Mouse (Mus musculus) T-helper 2 cell (primary cell): ENCODE measurements at regions not wholly inside any gene's neighbourhood (a gene's known extent, or its start where the extent isn't known, plus 50 kb on each side); places are given as distances from the start of the nearest gene placed in this dataset.

Experiments
- in situ Hi-C: fragments of 300-600 bp; cut with MboI, MseI; formaldehyde crosslinking; loops from one replicate; pipeline ENCODE4 v1.15.1; 2025; ENCODE audit warnings: high pct_unique_total_duplicates

DNA sequence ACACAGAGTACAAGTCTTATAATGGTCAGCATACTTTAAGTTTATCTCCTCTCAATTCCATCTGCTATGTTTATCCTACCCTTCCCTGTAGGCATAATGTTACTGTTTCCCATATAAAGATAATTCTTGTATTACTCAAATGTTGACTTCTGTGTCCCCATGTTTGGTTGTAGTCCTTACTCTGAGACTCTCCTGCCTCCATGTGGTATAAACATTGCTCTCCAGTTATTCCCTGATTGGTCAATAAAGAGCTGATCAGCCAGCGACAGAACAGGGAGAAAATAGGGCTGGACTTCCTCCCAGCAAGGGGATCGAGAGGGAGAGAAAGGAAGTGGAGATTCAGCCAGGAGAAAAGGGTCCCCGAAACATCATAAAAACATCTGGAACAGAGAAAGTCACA is 150.4 kb downstream of the Dusp6 start:
- in situ Hi-C loops = no loop called here

DNA sequence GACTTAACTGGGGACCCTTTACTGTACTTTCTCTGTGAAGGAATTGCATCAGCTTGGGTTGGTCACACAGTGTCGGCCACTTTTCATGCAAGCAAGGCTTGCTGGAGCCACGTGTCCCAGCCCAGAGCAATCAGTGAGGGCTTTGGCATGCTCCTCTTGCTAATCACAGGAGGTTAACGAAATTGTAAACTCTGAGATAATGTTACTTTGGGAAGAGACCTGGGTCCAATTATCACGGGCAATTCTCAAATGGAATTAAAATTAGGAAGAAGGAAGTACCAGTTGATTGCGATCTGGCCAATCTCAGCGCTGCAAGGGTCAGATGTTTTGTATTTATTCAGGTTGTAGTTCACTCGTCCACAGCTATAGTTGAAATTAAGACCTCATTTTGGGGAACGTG is 153.2 kb downstream of the Dusp6 start:
- in situ Hi-C loops = no loop called here

DNA sequence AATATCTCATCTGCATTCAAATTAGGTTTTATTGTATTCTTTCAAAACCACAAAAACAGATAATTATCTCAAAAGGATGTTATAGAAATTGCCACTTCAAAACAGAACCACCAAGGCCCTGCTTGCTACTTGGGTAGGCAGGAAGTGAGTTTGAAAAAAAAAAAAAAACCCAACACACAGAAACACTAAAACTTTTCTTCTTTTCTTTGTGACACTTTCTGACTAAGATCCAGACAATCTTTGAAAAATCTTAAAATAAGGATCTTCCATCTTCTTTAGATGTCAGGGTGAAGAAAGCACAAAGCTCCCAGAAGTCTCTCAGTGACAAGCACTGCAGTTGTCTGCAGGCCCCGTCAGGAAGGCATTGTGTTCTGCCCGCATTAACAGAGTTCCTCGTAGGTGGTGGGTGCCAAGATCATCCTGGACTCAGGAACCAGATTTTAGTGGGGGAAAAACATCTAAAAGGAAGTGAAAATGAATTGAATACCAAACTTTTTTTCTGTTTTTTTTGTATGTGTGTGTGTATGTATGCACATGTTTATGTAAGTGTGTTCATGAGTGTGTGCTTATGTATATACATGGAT is 154.0 kb downstream of the Dusp6 start:
- in situ Hi-C loops = no loop called here

DNA sequence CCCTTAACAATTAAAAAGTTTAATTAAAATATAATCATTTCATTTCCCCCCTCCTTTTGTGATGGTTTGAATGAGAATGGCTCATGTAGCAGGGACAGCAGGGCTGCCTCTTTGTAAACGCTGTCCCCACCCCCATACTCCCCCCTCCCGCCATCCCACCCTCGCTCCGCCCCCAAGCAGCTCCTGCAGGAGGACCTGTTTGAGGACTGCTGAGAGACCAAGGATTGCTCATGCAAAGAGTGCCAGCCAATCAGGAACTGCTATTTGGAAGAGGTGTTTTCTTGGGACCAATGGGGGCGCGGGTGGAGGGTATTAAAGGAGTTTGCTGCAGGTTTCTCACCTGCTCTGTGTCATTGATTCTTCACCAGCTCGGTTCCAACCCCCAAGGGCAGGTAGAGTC is 154.6 kb downstream of the Dusp6 start:
- in situ Hi-C loops = no loop called here

DNA sequence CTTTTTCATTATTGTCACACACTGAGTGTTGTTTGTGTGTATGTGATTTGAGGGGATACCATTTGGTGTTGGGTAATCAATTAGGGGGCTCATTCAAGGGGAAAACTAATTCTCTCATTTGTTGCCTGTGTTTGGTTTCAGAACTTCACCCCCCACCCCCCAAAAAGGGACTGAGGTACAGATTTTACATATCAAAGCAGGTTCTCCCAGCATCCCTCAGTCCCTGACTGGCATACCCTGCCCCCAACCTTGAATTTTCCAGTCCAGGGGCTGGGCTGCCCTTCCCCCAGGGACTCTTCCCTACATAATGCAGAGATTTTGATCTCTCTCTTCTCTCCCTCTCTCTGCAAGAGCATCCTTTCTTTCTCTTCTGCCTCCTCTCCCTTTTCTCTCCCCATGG is 155.5 kb downstream of the Dusp6 start:
- in situ Hi-C loops = no loop called here

DNA sequence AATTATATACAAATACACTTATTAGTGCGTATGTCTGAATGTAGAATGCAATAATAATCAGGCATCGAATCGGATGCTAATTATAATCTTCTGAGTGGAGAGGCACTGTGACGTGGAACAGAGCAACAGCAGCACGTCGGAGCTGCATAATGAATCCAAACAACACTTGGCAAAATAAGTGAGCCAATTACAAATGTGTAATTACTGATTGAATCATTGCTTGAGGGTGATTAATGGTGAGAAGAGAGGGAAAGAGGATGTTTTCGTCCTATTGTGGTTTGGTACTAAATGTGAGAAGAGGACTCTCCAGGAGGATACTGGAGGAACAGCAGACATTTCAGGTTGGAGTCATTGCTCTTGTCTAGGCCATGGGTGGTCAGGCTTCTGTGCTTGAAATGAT is 156.5 kb downstream of the Dusp6 start:
- in situ Hi-C loops = no loop called here

DNA sequence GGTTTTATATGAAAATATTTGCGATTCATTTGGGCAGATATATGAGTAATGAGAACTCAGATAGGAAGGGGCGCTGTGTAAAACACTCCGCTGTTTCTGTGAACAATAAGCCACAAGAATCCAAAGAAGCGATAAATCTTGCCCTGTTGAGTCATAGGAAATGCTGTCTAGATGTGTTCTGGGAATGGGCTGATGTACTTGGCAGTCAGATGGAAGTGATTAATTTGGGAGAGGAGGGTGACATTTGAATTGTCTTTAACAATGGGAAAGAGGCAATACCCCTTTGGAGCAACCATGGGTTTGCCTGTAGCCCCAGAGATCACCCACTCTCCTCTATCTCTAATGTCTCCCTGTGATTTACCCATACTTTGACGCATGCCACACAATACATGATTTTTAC is 160.4 kb downstream of the Dusp6 start:
- in situ Hi-C loops = no loop called here

DNA sequence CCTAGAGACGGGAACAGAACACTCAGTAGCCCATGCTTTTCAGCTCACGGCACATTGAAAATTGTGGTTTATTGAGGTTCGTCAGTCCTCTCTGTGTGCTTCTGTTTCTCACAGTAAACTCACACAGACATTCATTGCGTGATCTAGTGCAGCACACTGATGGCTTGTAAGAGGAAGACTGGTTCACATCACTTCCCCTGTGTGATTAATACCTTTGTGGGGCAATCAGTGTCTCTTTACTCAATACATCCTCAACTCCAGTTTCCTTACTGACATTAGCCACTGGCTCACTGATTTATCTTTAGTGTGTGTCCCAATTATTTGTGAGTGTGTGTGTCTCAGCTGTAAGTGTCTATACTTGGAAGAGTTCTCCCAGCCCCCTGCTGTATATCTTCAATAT is 162.2 kb downstream of the Dusp6 start:
- in situ Hi-C loops = no loop called here

DNA sequence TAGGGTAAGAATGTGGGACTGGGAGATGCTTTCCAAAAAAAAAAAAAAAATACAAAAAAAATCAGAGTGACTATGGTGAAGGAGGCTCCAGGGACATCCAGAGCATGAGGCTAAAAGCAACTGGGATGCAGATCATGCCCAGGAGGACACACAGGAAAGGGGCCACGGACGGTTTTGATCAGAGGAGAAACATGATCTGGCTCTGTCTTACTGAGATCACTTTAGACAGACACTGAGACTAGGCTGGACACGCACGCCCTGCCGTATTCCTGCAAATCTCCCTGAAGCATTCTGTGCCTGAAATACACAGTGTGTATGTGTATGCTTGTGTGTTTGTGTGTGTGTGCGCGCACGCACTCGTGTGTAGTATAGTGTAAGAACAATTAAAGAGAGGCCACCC is 167.1 kb downstream of the Dusp6 start:
- in situ Hi-C loops = no loop called here

DNA sequence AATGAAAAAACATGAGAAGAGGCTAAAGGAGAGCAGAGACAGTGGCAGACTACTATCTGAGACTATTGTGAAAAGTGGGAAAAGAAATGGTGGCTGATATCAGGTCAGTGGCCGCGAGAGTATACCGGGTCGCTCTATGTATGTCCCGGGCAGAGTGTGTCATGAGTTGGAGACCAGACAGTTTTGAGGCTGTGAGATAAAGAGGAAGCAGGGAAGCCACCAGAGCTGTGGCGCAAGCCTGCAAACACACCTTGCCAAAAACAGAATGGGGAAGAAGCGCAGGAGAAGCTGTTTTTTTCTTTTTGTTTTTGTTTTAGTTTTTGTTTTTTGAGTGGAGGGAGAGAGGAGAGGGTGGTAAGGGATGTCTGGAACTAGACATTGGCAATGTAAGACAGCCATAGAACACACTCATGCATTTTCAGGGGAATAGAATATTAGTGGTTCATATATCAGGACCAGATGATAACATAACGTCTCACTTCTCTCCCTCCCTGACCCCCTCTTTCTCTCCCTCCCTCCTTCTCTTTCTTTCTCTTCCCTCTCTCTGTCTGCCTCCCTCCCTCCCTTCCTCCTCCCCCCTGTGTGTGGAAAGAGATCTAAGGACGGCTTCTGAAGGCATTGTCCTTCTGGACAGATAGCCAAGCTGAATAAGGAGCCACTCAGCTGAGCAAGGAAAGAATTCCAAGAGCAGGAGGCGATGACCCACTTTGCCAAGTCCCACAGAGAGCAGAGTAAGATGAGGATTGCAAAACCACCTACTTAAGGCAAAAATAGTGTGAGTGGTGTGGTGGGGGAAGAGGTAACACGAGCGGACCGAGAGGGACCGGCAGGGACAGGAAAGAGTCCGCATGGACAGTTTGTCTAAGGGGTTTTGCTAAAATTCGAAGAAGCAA is 167.9 kb downstream of the Dusp6 start:
- in situ Hi-C loops = no loop called here

DNA sequence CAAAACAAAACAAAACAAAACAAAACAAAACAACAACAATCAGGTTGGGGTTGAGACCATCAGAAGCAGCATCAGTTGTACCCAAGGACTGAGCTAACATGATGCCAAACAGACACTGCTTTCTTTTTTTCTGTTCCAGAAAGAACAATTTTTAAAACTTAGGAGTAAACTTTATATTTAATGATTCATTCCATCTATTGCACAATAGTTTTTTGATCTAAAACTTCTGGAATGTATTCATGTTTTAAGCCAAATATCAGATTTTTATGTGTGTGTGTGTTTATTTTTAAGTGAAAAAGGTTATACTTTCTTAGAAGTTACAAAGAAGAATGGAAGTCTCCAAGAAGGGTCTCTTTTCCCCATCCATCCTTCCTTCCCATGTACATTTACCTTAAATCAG is 174.0 kb downstream of the Dusp6 start:
- in situ Hi-C loops = no loop called here

DNA sequence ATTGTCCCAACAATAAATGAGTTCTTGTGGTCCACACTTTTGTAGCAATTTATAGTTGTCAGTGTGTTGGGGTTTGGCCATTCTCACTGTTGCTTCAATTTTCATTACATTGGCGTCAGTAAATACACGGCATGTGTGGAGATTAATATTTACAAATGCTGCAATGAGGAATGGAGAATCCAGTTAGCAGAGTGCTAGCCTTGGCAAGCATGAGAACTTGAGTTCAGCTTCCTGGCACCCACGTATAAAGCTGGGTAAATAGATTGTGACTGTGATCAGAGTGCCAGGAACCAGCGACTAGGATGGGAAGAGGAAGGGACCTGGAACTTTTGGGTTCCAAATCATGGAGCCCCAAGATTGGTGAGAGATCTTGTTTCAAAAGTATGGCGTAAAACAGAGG is 177.1 kb downstream of the Dusp6 start:
- in situ Hi-C loops = no loop called here

DNA sequence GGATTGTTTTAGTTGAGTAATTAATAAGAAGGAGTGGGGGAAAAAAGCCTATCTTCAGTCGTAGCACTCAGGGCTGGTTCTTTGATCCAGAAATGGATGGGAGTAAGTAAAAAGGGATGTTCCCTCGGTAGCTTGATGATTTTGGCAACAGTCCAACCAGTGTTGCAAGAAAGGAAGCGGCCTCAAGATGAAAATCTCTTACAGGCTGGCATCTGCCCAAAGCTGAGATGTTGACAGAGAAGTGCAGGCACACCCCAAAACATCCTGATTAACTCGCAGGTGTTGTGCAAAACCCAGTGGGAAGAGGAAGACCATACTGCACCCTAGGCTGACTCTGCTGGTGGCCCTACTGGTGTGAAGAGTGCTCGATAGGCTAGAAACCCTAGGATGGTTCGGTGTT is 178.0 kb downstream of the Dusp6 start:
- in situ Hi-C loops = no loop called here

DNA sequence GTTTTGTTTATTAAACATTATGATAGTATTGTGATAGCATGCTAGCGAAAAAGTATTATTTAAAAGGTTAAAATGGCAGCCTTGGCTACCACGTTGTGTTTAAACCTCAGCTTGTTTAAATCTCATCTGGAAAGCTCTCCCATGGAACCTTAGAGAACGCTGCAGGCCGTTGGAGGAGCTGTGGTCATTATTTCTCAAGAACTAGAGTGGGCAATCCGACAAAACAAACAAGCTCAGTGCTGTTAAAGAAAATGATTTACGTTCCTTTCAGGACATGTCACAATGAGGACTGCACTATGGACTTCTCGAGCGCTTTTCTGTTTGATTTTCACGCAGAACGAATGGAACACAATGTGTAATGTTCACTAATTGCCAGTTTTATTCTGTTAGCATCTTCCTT is 178.9 kb downstream of the Dusp6 start:
- in situ Hi-C loops = no loop called here

DNA sequence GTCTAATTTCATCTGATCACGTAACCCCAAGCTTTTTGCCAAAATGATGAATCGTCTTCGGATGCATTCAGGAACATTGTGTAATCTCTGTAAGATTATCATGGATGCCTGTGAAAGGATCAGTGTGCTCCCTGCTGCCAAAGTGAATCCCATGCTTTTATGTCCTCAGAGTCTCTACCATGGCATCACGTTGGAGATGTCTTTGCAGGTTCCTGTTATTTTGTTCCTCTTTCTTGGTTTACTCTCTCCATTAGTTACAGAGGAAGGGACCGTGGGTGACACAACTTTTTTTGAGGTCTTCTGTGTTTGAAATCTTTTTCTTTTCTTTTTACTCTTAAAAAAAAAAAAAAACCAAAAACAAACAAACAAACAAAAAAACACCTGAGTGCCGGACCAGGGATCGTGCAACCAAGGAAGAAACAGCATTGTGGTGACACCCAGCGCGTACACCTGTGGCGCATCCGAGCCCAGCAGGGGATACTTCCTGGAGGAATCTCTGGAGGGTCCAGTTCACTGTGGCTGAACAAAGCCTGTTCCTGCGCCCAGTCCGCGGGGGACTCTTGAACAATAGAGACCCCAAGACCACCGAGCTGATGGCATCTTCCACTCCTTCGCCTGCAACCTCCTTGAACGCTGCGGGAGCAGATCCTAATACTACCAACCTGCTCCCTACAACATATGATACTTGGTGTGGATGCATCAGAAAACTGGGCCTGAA is 180.6 kb downstream of the Dusp6 start:
- in situ Hi-C loops = no loop called here

DNA sequence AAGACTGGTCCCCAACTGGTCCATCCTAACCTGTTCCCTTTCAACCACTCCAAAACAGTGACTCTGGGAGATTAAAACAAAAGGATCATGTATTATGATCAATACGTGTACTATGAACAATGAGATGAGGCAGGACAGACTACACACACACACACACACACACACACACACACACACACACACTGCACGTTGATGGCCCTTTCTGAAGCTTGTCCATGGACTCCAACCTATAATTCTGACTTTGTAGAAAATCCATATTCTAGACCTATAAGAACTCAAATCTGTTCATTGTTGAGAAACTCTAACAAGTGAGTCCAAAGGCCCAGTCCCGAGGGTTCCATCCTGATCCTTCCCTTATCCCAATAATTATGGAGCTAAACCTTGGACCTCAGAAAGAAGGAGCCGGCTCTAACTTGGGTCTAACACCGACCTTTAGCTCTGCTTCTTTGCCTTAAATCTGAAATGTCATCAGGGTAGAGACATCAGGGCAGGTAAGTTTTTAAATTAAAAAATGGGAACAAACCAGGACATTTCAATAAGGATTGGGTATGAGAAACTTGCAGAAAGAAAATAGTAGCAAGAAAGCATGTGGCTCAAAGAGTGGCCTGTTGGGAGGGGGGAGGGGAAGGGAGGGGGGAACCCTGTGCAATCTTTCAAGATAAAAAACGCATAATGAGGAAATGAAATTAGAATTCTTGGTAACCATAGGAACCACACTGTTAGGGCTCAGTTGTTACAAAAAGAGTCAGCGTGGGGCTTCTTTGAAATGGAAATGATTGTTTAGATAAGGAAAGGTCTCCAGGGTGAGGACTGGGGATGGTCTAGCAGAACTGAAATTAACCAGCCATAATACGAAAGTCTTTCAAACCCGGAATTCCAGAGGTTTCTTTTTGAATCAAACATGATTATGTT is 187.9 kb downstream of the Dusp6 start:
- in situ Hi-C loops = loop anchor here (5.0 to 25.0 kb wide), 3 partner anchors 111 to 264 kb away; no protein-coding TSS in a partner anchor

DNA sequence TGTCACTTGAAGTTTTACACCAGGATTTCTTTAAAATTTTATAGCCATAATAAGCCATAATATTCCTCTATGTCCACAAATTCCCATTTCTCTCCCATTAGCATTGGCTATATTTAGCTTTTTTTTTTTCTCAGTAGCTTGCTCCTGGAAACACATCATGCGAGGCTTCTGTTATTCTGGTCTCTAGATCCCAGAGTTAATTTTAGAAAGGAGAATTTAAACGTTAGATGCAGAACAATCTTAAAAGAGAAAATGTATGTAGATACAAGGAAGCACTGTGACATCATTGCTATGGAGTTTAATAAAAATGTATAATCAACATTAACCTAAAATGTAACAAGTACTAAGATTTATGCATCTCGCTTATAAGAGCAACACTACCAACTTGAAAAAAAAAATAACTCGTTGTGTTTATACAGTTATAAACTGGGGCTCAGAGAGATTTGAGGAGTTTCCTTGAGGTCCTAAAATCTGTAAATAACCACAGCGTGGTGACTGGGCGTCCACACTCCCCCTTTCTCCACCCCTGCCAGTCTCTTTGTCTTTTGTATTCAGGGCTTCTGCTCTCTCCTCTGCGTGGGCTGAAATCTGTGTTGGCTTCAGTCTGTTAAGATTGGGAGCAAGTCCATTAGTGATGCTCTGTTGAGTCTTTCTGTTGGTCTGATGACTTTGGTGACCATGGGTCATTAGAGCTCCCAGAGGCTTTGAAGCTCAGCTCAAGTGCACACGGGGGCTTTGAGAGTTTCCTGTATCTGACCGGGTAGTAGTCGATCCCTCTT is 188.8 kb downstream of the Dusp6 start:
- in situ Hi-C loops = loop anchor here (5.0 to 25.0 kb wide), 3 partner anchors 110 to 265 kb away; no protein-coding TSS in a partner anchor

DNA sequence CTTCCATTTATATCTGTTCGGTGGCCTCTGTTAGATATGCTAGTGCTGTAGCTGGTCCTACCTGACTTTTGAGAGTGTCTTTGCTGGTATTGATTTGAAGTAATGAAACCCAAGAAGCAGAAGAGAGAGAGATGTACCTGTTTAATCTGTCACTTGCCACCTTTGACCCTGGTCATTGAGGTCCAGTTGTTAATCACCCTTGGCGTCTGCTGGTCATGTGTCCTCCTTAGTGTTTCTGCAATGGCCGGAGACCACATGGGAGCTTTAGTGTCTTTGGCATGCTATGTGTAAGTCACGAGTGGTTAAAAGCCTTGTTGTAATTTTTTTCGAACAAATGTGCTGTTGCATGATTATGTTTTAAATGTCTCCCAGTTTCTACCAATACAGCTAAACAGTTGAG is 193.1 kb downstream of the Dusp6 start:
- in situ Hi-C loops = loop anchor here (25.0 kb wide), 2 partner anchors 106 to 269 kb away; no protein-coding TSS in a partner anchor

DNA sequence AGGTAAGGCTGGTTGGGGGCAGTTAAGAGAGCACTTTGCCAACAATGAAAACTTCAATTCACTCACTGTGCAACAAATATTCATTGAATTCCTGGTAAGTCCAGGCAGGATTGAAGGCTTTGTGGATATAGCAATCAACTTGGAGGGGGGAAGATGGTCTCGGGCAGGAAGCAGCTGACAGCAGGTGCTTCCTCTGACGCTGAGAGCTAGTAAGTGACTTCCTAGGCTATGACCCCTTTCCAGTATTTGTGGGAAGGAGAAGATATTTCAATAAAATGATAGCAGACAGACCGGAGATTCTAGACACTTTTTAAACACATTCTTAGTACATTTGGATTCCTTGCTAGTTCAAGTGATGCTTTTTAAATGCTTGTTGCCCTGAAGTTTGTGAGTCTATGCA is 195.0 kb downstream of the Dusp6 start:
- in situ Hi-C loops = loop anchor here (25.0 kb wide), 2 partner anchors 104 to 271 kb away; no protein-coding TSS in a partner anchor

DNA sequence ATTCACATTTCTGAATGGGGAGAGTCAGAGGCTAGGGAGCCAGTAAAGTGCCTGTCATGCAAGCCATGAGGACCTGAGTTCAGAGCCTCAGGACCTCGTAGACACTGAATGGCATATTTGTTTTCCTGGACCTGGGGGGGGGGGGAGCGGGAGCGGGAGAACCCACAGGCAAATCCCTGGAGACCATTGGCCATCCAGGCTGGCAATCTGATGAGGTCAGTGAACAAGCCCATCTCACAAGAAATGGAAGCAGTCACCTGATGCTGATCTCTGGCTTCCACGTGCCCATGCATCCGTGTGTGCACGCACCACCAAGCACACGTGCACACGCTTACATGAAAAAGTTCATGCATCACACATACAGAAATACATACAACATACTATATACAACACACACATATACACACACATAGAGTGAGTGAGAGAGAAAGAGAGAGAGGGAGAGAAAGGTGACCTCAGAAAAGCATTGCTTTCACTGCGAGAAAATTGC is 196.2 kb downstream of the Dusp6 start:
- in situ Hi-C loops = loop anchor here (25.0 kb wide), 2 partner anchors 103 to 272 kb away; no protein-coding TSS in a partner anchor
